Mouse (Mus musculus): ENCODE results near the gene Cd37. TPM values are rescaled to one million over a fixed set of nuclear protein-coding genes. Genes with fewer than 3 reads are reported as not detected.

Gene Cd37
- polyA plus RNA-seq, 1 experiment from 2014 or later = 1.1 TPM

- WGBS = 54% methylated on average over 13 of the region's 13 CpGs
- Histone ChIP-seq H3K27ac (ENCODE audit: low read length) (no peak overlapping the region), H3K4me2 (replicated peaks; ENCODE audit: low read depth, low read length) (no peak overlapping the region), H3K36me3 (ENCODE audit: insufficient read depth, low read length) (no peaks in the 10 kb centered on the region), H3K9me3 (ENCODE audit: low read length) (no peaks in the 10 kb centered on the region), H3K4me3 (ENCODE audit: low read length) (no peak overlapping the region), H3K27me3 (ENCODE audit: insufficient read depth, low read length) (peaks cover 2% of the 10 kb centered on the region), H3K4me1 (ENCODE audit: insufficient read depth, low read length) (peaks cover 8% of the 10 kb centered on the region; the same call in 1 of the 2 replicates), H3K9ac (replicated peaks; ENCODE audit: low read length) (no peak overlapping the region)
- no peak for ATAC-seq (ENCODE audit: low FRiP score, low TSS enrichment)
Measured at GRCm38 (mm10) chr7:45195341-45196175, 43.4 kb downstream of the Cd37 start.

- Histone ChIP-seq H3K4me2 (replicated peaks; ENCODE audit: low read depth, low read length) (no peak overlapping the region), H3K36me3 (ENCODE audit: insufficient read depth, low read length) (no peaks in the 10 kb centered on the region), H3K4me3 (ENCODE audit: low read length) (no peak overlapping the region), H3K9ac (replicated peaks; ENCODE audit: low read length) (no peak overlapping the region), H3K4me1 (ENCODE audit: insufficient read depth, low read length) (peaks cover 8% of the 10 kb centered on the region; the same call in 1 of the 2 replicates), H3K27ac (ENCODE audit: low read length) (no peak overlapping the region), H3K27me3 (ENCODE audit: insufficient read depth, low read length) (peaks cover 12% of the 10 kb centered on the region), H3K9me3 (ENCODE audit: low read length) (no peaks in the 10 kb centered on the region)
- WGBS = 73% methylated on average over 17 of the region's 17 CpGs
- ATAC-seq (ENCODE audit: low FRiP score, low TSS enrichment) = no peak
Measured at GRCm38 (mm10) chr7:45193871-45194785, 44.8 kb downstream of the Cd37 start.

- Histone ChIP-seq H3K27me3 (ENCODE audit: insufficient read depth, low read length) (peaks cover 16% of the 10 kb centered on the region), H3K36me3 (ENCODE audit: insufficient read depth, low read length) (no peaks in the 10 kb centered on the region), H3K27ac (ENCODE audit: low read length) (no peak overlapping the region), H3K4me2 (replicated peaks; ENCODE audit: low read depth, low read length) (no peak overlapping the region), H3K4me1 (ENCODE audit: insufficient read depth, low read length) (peaks cover 8% of the 10 kb centered on the region; the same call in 1 of the 2 replicates), H3K4me3 (ENCODE audit: low read length) (no peak overlapping the region), H3K9ac (replicated peaks; ENCODE audit: low read length) (no peak overlapping the region), H3K9me3 (ENCODE audit: low read length) (no peaks in the 10 kb centered on the region)
- 49% methylated on average over 5 of the region's 5 CpGs for WGBS
- no peak for ATAC-seq (ENCODE audit: low FRiP score, low TSS enrichment)
Measured at GRCm38 (mm10) chr7:45193406-45193805, 45.5 kb downstream of the Cd37 start.

GRCm38 (mm10) chr7:45192585-45193310 lies 46.2 kb downstream of the Cd37 start:
- Histone ChIP-seq H3K27me3 (ENCODE audit: insufficient read depth, low read length) (peaks cover 16% of the 10 kb centered on the region), H3K4me3 (ENCODE audit: low read length) (no peak overlapping the region), H3K36me3 (ENCODE audit: insufficient read depth, low read length) (no peaks in the 10 kb centered on the region), H3K9me3 (ENCODE audit: low read length) (no peaks in the 10 kb centered on the region), H3K4me1 (ENCODE audit: insufficient read depth, low read length) (peaks cover 8% of the 10 kb centered on the region; the same call in 1 of the 2 replicates), H3K27ac (ENCODE audit: low read length) (peak overlapping the region; percentile 43; the same call in 1 of the 2 replicates), H3K4me2 (replicated peaks; ENCODE audit: low read depth, low read length) (no peak overlapping the region), H3K9ac (replicated peaks; ENCODE audit: low read length) (no peak overlapping the region)
- ATAC-seq (ENCODE audit: low FRiP score, low TSS enrichment) = no peak
- WGBS = 78% methylated on average over 7 of the region's 7 CpGs

GRCm38 (mm10) chr7:45191803-45192363 lies 47.0 kb downstream of the Cd37 start:
- 0 out of 2 replicates have a peak overlapping the region, but pooled peaks have one; percentile 19 for H3K9ac ChIP-seq (replicated peaks; ENCODE audit: low read length)
- peaks cover 18% of the 10 kb centered on the region; the same call in 1 of the 2 replicates for H3K27me3 ChIP-seq (ENCODE audit: insufficient read depth, low read length)
- H3K9me3 ChIP-seq (ENCODE audit: low read length) = no peaks in the 10 kb centered on the region
- peak; percentile 79 for ATAC-seq (ENCODE audit: low FRiP score, low TSS enrichment)
- H3K36me3 ChIP-seq (ENCODE audit: insufficient read depth, low read length) = no peaks in the 10 kb centered on the region
- 5% methylated on average over 8 of the region's 8 CpGs for WGBS
- H3K4me3 ChIP-seq (ENCODE audit: low read length) = no peak overlapping the region
- no peak overlapping the region for H3K4me2 ChIP-seq (replicated peaks; ENCODE audit: low read depth, low read length)
- H3K27ac ChIP-seq (ENCODE audit: low read length) = peak overlapping the region; percentile 43; the same call in 1 of the 2 replicates
- H3K4me1 ChIP-seq (ENCODE audit: insufficient read depth, low read length) = peaks cover 8% of the 10 kb centered on the region; the same call in 1 of the 2 replicates

GRCm38 (mm10) chr7:45191161-45191560 lies 47.8 kb downstream of the Cd37 start:
- H3K36me3 ChIP-seq (ENCODE audit: insufficient read depth, low read length) = no peaks in the 10 kb centered on the region
- H3K4me3 ChIP-seq (ENCODE audit: low read length) = no peak overlapping the region
- ATAC-seq (ENCODE audit: low FRiP score, low TSS enrichment) = no peak
- H3K9me3 ChIP-seq (ENCODE audit: low read length) = no peaks in the 10 kb centered on the region
- no peak overlapping the region for H3K9ac ChIP-seq (replicated peaks; ENCODE audit: low read length)
- WGBS = 55% methylated on average over 2 of the region's 2 CpGs
- H3K27me3 ChIP-seq (ENCODE audit: insufficient read depth, low read length) = peaks cover 21% of the 10 kb centered on the region; the same call in 1 of the 2 replicates
- no peak overlapping the region for H3K4me2 ChIP-seq (replicated peaks; ENCODE audit: low read depth, low read length)
- H3K27ac ChIP-seq (ENCODE audit: low read length) = 0 out of 2 replicates have a peak overlapping the region, but pooled peaks have one; percentile 30
- H3K4me1 ChIP-seq (ENCODE audit: insufficient read depth, low read length) = peaks cover 8% of the 10 kb centered on the region; the same call in 1 of the 2 replicates

GRCm38 (mm10) chr7:45190186-45190585 lies 48.7 kb downstream of the Cd37 start:
- Histone ChIP-seq H3K27me3 (ENCODE audit: insufficient read depth, low read length) (peaks cover 26% of the 10 kb centered on the region), H3K9me3 (ENCODE audit: low read length) (no peaks in the 10 kb centered on the region), H3K9ac (replicated peaks; ENCODE audit: low read length) (no peak overlapping the region), H3K4me1 (ENCODE audit: insufficient read depth, low read length) (peaks cover 8% of the 10 kb centered on the region; the same call in 1 of the 2 replicates), H3K27ac (ENCODE audit: low read length) (no peak overlapping the region), H3K4me3 (ENCODE audit: low read length) (no peak overlapping the region), H3K4me2 (replicated peaks; ENCODE audit: low read depth, low read length) (no peak overlapping the region), H3K36me3 (ENCODE audit: insufficient read depth, low read length) (no peaks in the 10 kb centered on the region)
- ATAC-seq (ENCODE audit: low FRiP score, low TSS enrichment) = no peak
- WGBS = 85% methylated on average over 6 of the region's 6 CpGs

GRCm38 (mm10) chr7:45189600-45189999 lies 49.3 kb downstream of the Cd37 start:
- no peak for ATAC-seq (ENCODE audit: low FRiP score, low TSS enrichment)
- H3K4me1 ChIP-seq (ENCODE audit: insufficient read depth, low read length) = peaks cover 8% of the 10 kb centered on the region; the same call in 1 of the 2 replicates
- H3K4me2 ChIP-seq (replicated peaks; ENCODE audit: low read depth, low read length) = no peak overlapping the region
- no peak overlapping the region for H3K9ac ChIP-seq (replicated peaks; ENCODE audit: low read length)
- no peaks in the 10 kb centered on the region for H3K9me3 ChIP-seq (ENCODE audit: low read length)
- H3K27me3 ChIP-seq (ENCODE audit: insufficient read depth, low read length) = peaks cover 32% of the 10 kb centered on the region
- H3K27ac ChIP-seq (ENCODE audit: low read length) = no peak overlapping the region
- WGBS = 49% methylated on average over 16 of the region's 16 CpGs
- no peaks in the 10 kb centered on the region for H3K36me3 ChIP-seq (ENCODE audit: insufficient read depth, low read length)
- H3K4me3 ChIP-seq (ENCODE audit: low read length) = no peak overlapping the region

- Histone ChIP-seq H3K4me2 (replicated peaks; ENCODE audit: low read depth, low read length) (no peak overlapping the region), H3K9me3 (ENCODE audit: low read length) (no peaks in the 10 kb centered on the region), H3K4me3 (ENCODE audit: low read length) (no peak overlapping the region), H3K4me1 (ENCODE audit: insufficient read depth, low read length) (peaks cover 13% of the 10 kb centered on the region), H3K9ac (replicated peaks; ENCODE audit: low read length) (no peak overlapping the region), H3K27ac (ENCODE audit: low read length) (no peak overlapping the region), H3K27me3 (ENCODE audit: insufficient read depth, low read length) (peaks cover 68% of the 10 kb centered on the region), H3K36me3 (ENCODE audit: insufficient read depth, low read length) (no peaks in the 10 kb centered on the region)
- WGBS = 72% methylated on average over 7 of the region's 7 CpGs
- ATAC-seq (ENCODE audit: low FRiP score, low TSS enrichment) = no peak
Measured at GRCm38 (mm10) chr7:45185921-45186320, 53.0 kb downstream of the Cd37 start.
